Mouse (Mus musculus) heart, embryonic 11.5 days (tissue): ENCODE results near the gene Crbn. TPM values are rescaled to one million over a fixed set of nuclear protein-coding genes. Genes with fewer than 3 reads are reported as not detected.

Source experiments
- ATAC-seq: fragments of 200-750 bp; cut with Nextera tagmentation; replicated peaks from 2 replicates; pipeline ENCODE4 v1.8.0; 2017; ENCODE audit warnings: moderate library complexity; ENCODE audit not compliant: insufficient number of reproducible peaks, low FRiP score, low TSS enrichment
- H3K27ac ChIP-seq: fragments of 300-500 bp; sonication (generic); 2 replicates; pipeline ENCODE4 v1.5.1; 2014; ENCODE audit warnings: mild to moderate bottlenecking, low read depth, low read length
- H3K27me3 ChIP-seq: fragments of 300-500 bp; sonication (generic); 2 replicates; pipeline ENCODE4 v1.6.1; 2014; ENCODE audit warnings: mild to moderate bottlenecking, low read length, mixed read lengths; ENCODE audit not compliant: control insufficient read depth, insufficient read depth
- H3K36me3 ChIP-seq: fragments of 300-500 bp; sonication (generic); 2 replicates; pipeline ENCODE4 v1.6.1; 2014; ENCODE audit warnings: mild to moderate bottlenecking, low read length, moderate library complexity, mixed read lengths; ENCODE audit not compliant: control insufficient read depth, insufficient read depth
- H3K4me1 ChIP-seq: fragments of 300-500 bp; sonication (generic); 2 replicates; pipeline ENCODE4 v1.6.1; 2014; ENCODE audit warnings: low read length; ENCODE audit not compliant: control insufficient read depth, insufficient read depth
- H3K4me2 ChIP-seq: fragments of 300-500 bp; sonication (generic); 2 replicates; pipeline ENCODE4 v1.6.1; 2014; ENCODE audit warnings: mild to moderate bottlenecking, moderate library complexity
- H3K4me3 ChIP-seq: fragments of 300-500 bp; sonication (generic); 2 replicates; pipeline ENCODE4 v1.5.1; 2014; ENCODE audit warnings: low read depth, low read length
- H3K9ac ChIP-seq: fragments of 300-500 bp; sonication (generic); 2 replicates; pipeline ENCODE4 v1.6.1; 2014; ENCODE audit warnings: mild to moderate bottlenecking, low read depth, low read length, moderate library complexity
- H3K9me3 ChIP-seq: fragments of 300-500 bp; sonication (generic); replicated peaks from 2 replicates; pipeline ENCODE4 v1.6.1; 2016; ENCODE audit warnings: low read length; ENCODE audit not compliant: control insufficient read depth
- WGBS: fragments of 180-500 bp; shearing (Covaris S2); extraction: QIAGEN DNeasy Blood & Tissue Kit; methylation state at CpG from one replicate; pipeline ENCODE4 v1.1.7; 2014; ENCODE audit not compliant: insufficient replicate concordance; 5-methylcytosine and 5-hydroxymethylcytosine counted together
- polyA plus RNA-seq: library from polyadenylated mRNA; unstranded; fragments of >200 nt; fragmentation: Nextera tagmentation; extraction: Ambion mirVana; gene quantifications from 2 replicates; pipeline ENCODE4 v1.2.1, GENCODE M21; 2014

Gene Crbn
- polyA plus RNA-seq, 1 experiment from 2014 or later = 31.1 TPM

- Histone ChIP-seq H3K9ac (no peak overlapping the region), H3K27me3 (no peaks in the 10 kb centered on the region), H3K4me1 (no peaks in the 10 kb centered on the region), H3K36me3 (no peaks in the 10 kb centered on the region), H3K4me3 (no peak overlapping the region), H3K9me3 (no peaks in the 10 kb centered on the region), H3K4me2 (no peak overlapping the region), H3K27ac (no peak overlapping the region)
- 53% methylated on average over 2 of the region's 2 CpGs for WGBS
- ATAC-seq = no peak
Observed at GRCm38 (mm10) chr6:106809161-106809560, 9.3 kb upstream of the Crbn start.

- Histone ChIP-seq H3K27ac (no peak overlapping the region), H3K9ac (no peak overlapping the region), H3K4me3 (no peak overlapping the region), H3K4me2 (no peak overlapping the region), H3K9me3 (no peaks in the 10 kb centered on the region), H3K4me1 (no peaks in the 10 kb centered on the region), H3K36me3 (no peaks in the 10 kb centered on the region), H3K27me3 (no peaks in the 10 kb centered on the region)
- no peak for ATAC-seq
- 42% methylated on average over 2 of the region's 2 CpGs for WGBS
Observed at GRCm38 (mm10) chr6:106804904-106805303, 5.0 kb upstream of the Crbn start.

- Histone ChIP-seq H3K4me1 (peaks cover 7% of the 10 kb centered on the region), H3K4me2 (0 out of 2 replicates have a peak overlapping the region, but pooled peaks have one; percentile 15), H3K9me3 (no peaks in the 10 kb centered on the region), H3K9ac (0 out of 2 replicates have a peak overlapping the region, but pooled peaks have one; percentile 86), H3K36me3 (no peaks in the 10 kb centered on the region), H3K4me3 (peak overlapping the region; percentile 84), H3K27me3 (no peaks in the 10 kb centered on the region), H3K27ac (no peak overlapping the region)
- ATAC-seq = no peak
- 54% methylated on average over 5 of the region's 5 CpGs for WGBS
Observed at GRCm38 (mm10) chr6:106800227-106800557, 315 bp upstream of the Crbn start.

GRCm38 (mm10) chr6:106794094-106794814 is 5.6 kb downstream of the Crbn start:
- WGBS = 83% methylated on average over 13 of the region's 13 CpGs
- H3K4me2 ChIP-seq = no peak overlapping the region
- H3K4me1 ChIP-seq = peaks cover 7% of the 10 kb centered on the region
- ATAC-seq = no peak
- no peak overlapping the region for H3K4me3 ChIP-seq
- H3K27ac ChIP-seq = no peak overlapping the region
- no peaks in the 10 kb centered on the region for H3K9me3 ChIP-seq
- no peak overlapping the region for H3K9ac ChIP-seq
- H3K36me3 ChIP-seq = no peaks in the 10 kb centered on the region
- H3K27me3 ChIP-seq = no peaks in the 10 kb centered on the region

- ATAC-seq = no peak
Observed at GRCm38 (mm10) chr6:106793621-106794020, 6.3 kb downstream of the Crbn start.

GRCm38 (mm10) chr6:106793088-106793487 is 6.8 kb downstream of the Crbn start:
- no peak overlapping the region for H3K9ac ChIP-seq
- H3K27ac ChIP-seq = no peak overlapping the region
- no peaks in the 10 kb centered on the region for H3K27me3 ChIP-seq
- H3K4me2 ChIP-seq = no peak overlapping the region
- no peak overlapping the region for H3K4me3 ChIP-seq
- H3K9me3 ChIP-seq = no peaks in the 10 kb centered on the region
- WGBS = 89% methylated on average over 7 of the region's 7 CpGs
- no peaks in the 10 kb centered on the region for H3K36me3 ChIP-seq
- H3K4me1 ChIP-seq = no peaks in the 10 kb centered on the region
- ATAC-seq = no peak

More at GRCm38 (mm10) chr6:106793621-106794020, 6.3 kb downstream of the Crbn start:
- 92% methylated on average over 10 of the region's 10 CpGs for WGBS
- no peaks in the 10 kb centered on the region for H3K36me3 ChIP-seq
- no peak overlapping the region for H3K4me2 ChIP-seq
- no peak overlapping the region for H3K9ac ChIP-seq
- no peak overlapping the region for H3K4me3 ChIP-seq
- H3K27me3 ChIP-seq = no peaks in the 10 kb centered on the region
- no peaks in the 10 kb centered on the region for H3K9me3 ChIP-seq
- no peak overlapping the region for H3K27ac ChIP-seq
- H3K4me1 ChIP-seq = peaks cover under 1% of the 10 kb centered on the region; the same call in 1 of the 2 replicates

- no peak for ATAC-seq
- Histone ChIP-seq H3K9ac (no peak overlapping the region), H3K4me2 (no peak overlapping the region), H3K36me3 (no peaks in the 10 kb centered on the region), H3K9me3 (no peaks in the 10 kb centered on the region), H3K27me3 (no peaks in the 10 kb centered on the region), H3K27ac (no peak overlapping the region), H3K4me3 (no peak overlapping the region), H3K4me1 (no peaks in the 10 kb centered on the region)
- 86% methylated on average over 5 of the region's 5 CpGs for WGBS
Observed at GRCm38 (mm10) chr6:106792486-106792885, 7.4 kb downstream of the Crbn start.

DNA sequence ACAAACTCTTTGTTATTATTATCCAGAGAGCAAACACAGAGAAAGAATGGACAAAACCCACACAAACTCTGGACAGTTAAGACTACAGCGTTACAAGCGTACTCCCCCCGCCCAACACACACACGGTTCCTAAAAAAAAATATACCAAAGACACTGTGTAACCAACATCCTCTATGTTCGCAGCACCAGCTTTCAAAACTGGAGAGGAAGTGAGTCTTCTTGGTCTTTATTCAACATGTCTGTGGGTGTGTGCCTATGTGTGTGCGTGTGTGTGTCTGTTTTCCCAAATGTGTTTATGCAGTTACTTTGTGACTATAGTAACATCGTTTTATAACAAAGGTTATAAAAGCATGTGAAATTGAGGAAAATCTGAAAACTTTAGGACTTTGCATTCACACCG is 8.4 kb downstream of the Crbn start:
- H3K9ac ChIP-seq = no peak overlapping the region
- H3K4me3 ChIP-seq = no peak overlapping the region
- H3K4me2 ChIP-seq = no peak overlapping the region
- ATAC-seq = no peak
- 90% methylated on average over 8 of the region's 8 CpGs for WGBS
- H3K9me3 ChIP-seq = no peaks in the 10 kb centered on the region
- H3K4me1 ChIP-seq = no peaks in the 10 kb centered on the region
- no peaks in the 10 kb centered on the region for H3K36me3 ChIP-seq
- no peak overlapping the region for H3K27ac ChIP-seq
- no peaks in the 10 kb centered on the region for H3K27me3 ChIP-seq

GRCm38 (mm10) chr6:106787138-106787537 is 12.7 kb downstream of the Crbn start:
- 81% methylated on average over 3 of the region's 3 CpGs for WGBS
- H3K27me3 ChIP-seq = no peaks in the 10 kb centered on the region
- no peak overlapping the region for H3K4me2 ChIP-seq
- H3K4me3 ChIP-seq = no peak overlapping the region
- H3K9me3 ChIP-seq = no peaks in the 10 kb centered on the region
- no peak for ATAC-seq
- H3K36me3 ChIP-seq = no peaks in the 10 kb centered on the region
- H3K4me1 ChIP-seq = no peaks in the 10 kb centered on the region
- H3K27ac ChIP-seq = no peak overlapping the region
- H3K9ac ChIP-seq = no peak overlapping the region
